Mouse (Mus musculus) E14TG2a.4 (cell line): Measurements from ENCODE around the gene Gm10553.
"Not testable (repeated sequence)": the region's sequence is repeated elsewhere in the genome, so short reads cannot be mapped to it uniquely, and the experiment has no call there.

Source experiments
- CTCF ChIP-seq: conservative IDR thresholded peaks from 2 replicates; pipeline ENCODE4 v1.5.1; 2014; ENCODE audit warnings: low read length
- NANOG ChIP-seq: IDR thresholded peaks from 2 replicates; pipeline ENCODE4 v1.6.1; 2014; ENCODE audit warnings: borderline replicate concordance, low read length, mixed read lengths
- POU5F1 ChIP-seq: IDR thresholded peaks from 2 replicates; pipeline ENCODE4 v1.6.1; 2014; ENCODE audit warnings: low read length, borderline replicate concordance

- TF ChIP-seq NANOG, CTCF, POU5F1: not testable (repeated sequence)
Observed at GRCm38 (mm10) chr1:85092169-85092568, 7.8 kb upstream of the Gm10553 start.
